Mouse (Mus musculus) G1E (cell line): ENCODE data around the gene Slc29a1.

Experiments
- GATA1 ChIP-seq: IDR thresholded peaks from 2 replicates; pipeline ENCODE4 v1.6.1; 2012; ENCODE audit warnings: borderline replicate concordance, low read length, inconsistent platforms, mixed read lengths
- TAL1 ChIP-seq: conservative IDR thresholded peaks from 2 replicates; pipeline ENCODE4 v1.6.1; 2012; ENCODE audit warnings: low read depth, low read length, inconsistent platforms, mixed read lengths

DNA sequence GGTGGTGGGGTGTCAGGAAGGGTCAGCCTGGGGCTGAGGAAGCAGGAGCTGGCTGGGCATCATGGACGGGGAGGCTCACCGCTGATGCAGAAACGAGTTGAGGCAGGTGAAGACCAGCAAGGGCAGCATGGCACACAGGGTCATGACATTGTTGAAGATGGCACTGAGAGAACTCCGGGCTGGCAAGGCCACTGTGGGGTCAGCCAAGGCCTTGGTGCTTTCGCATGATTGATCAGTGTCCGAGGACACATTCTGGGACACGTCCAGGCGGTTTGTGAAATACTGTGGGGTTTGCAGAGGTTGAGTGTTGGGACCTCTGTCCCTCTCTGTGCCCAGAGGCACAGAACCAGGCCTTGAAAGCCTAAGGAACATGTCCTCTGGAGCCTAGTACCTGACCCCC lies 9.6 kb downstream of the Slc29a1 start:
- no peak for TF ChIP-seq GATA1
- no peak for TF ChIP-seq TAL1
